ENCODE assay signal across 8 mouse cellular contexts in genomic region chr10:39646629-39647019, GRCm38 (mm10). TPM values are rescaled to one million over a fixed set of nuclear protein-coding genes. Genes with fewer than 3 reads are reported as not detected.
A peak's percentile ranks its signal among the peaks of the same experiment; 100 is the strongest.
DNase-seq lines count a peak whose midpoint lies in the region; ATAC-seq lines count a peak whose summit lies in the region.

No protein-coding gene starts in this region.

- no peaks in the 10 kb centered on the region for H3K27me3 ChIP-seq in neural tube, embryonic 13.5 days
- H3K27me3 ChIP-seq in embryonic facial prominence, embryonic 10.5 days (replicated peaks; ENCODE audit: low read depth, poor library complexity, severe bottlenecking): no peaks in the 10 kb centered on the region
- H3K27me3 ChIP-seq in hindbrain, embryonic 12.5 days: no peaks in the 10 kb centered on the region
- no peaks in the 10 kb centered on the region for H3K27me3 ChIP-seq in liver, embryonic 11.5 days (replicated peaks; ENCODE audit: control insufficient read depth, insufficient read depth, low read length)

- DNase-seq in neural tube, embryonic 10.5 days (ENCODE audit: extremely low spot score, low spot score): no peak
- no peak for DNase-seq in embryonic facial prominence, embryonic 10.5 days (ENCODE audit: low spot score)
- no peak for DNase-seq in liver, embryonic 11.5 days (ENCODE audit: low spot score)
- DNase-seq in skeletal muscle tissue, adult 2 months (ENCODE audit: low read depth, low spot score): peak; percentile 55
- no peak for DNase-seq in layer of hippocampus, postnatal 25 days (ENCODE audit: extremely low spot score in 1 of 2, low spot score in 1 of 2)
- no peak for DNase-seq in yolk sac, embryonic 10.5 days (ENCODE audit: low spot score)

- H3K9ac ChIP-seq in neural tube, embryonic 13.5 days: peak overlapping the region; percentile 31
- peak overlapping the region; percentile 38; the same call in 1 of the 2 replicates for H3K9ac ChIP-seq in hindbrain, embryonic 12.5 days
- no peak overlapping the region for H3K9ac ChIP-seq in liver, embryonic 11.5 days (ENCODE audit: low read depth, low read length)

- 45% methylated on average over 14 of the region's 14 CpGs for WGBS in neural tube, embryonic 13.5 days
- WGBS in embryonic facial prominence, embryonic 10.5 days: 39% methylated on average over 14 of the region's 14 CpGs
- 40% methylated on average over 14 of the region's 14 CpGs for WGBS in hindbrain, embryonic 12.5 days
- 43% methylated on average over 14 of the region's 14 CpGs for WGBS in liver, embryonic 11.5 days

- H3K4me2 ChIP-seq in neural tube, embryonic 13.5 days: no peak overlapping the region
- H3K4me2 ChIP-seq in hindbrain, embryonic 12.5 days (replicated peaks): 0 out of 2 replicates have a peak overlapping the region, but pooled peaks have one; percentile 8
- no peak overlapping the region; the same call in 1 of the 2 replicates for H3K4me2 ChIP-seq in liver, embryonic 11.5 days

- peaks cover 19% of the 10 kb centered on the region for H3K36me3 ChIP-seq in neural tube, embryonic 13.5 days
- H3K36me3 ChIP-seq in embryonic facial prominence, embryonic 10.5 days (replicated peaks): peaks cover 40% of the 10 kb centered on the region
- H3K36me3 ChIP-seq in hindbrain, embryonic 12.5 days: peaks cover 6% of the 10 kb centered on the region
- 0 out of 2 replicates have a peak, but pooled peaks cover 2% of the 10 kb centered on the region for H3K36me3 ChIP-seq in liver, embryonic 11.5 days (ENCODE audit: control insufficient read depth, insufficient read depth, low read length)

- ATAC-seq in neural tube, embryonic 13.5 days (ENCODE audit: low read depth): peak; percentile 54; the same call in 1 of the 2 replicates
- peak; percentile 55; the same call in 1 of the 2 replicates for ATAC-seq in hindbrain, embryonic 12.5 days (ENCODE audit: low FRiP score)
- ATAC-seq in liver, embryonic 11.5 days (replicated peaks; ENCODE audit: low FRiP score): no peak; the same call in 1 of the 2 replicates

- no peaks in the 10 kb centered on the region for H3K9me3 ChIP-seq in neural tube, embryonic 13.5 days
- H3K9me3 ChIP-seq in embryonic facial prominence, embryonic 10.5 days: peaks cover 3% of the 10 kb centered on the region; the same call in 1 of the 2 replicates
- no peaks in the 10 kb centered on the region for H3K9me3 ChIP-seq in hindbrain, embryonic 12.5 days (replicated peaks)
- H3K9me3 ChIP-seq in liver, embryonic 11.5 days (ENCODE audit: control insufficient read depth, low read length): no peaks in the 10 kb centered on the region

- H3K27ac ChIP-seq in neural tube, embryonic 13.5 days (replicated peaks): peak overlapping the region; percentile 72
- peak overlapping the region; percentile 81 for H3K27ac ChIP-seq in embryonic facial prominence, embryonic 10.5 days (replicated peaks)
- H3K27ac ChIP-seq in hindbrain, embryonic 12.5 days: peak overlapping the region; percentile 73
- H3K27ac ChIP-seq in liver, embryonic 11.5 days (ENCODE audit: low read depth, low read length): peak overlapping the region; percentile 28; the same call in 1 of the 2 replicates

- H3K4me3 ChIP-seq in neural tube, embryonic 13.5 days: no peak overlapping the region
- H3K4me3 ChIP-seq in embryonic facial prominence, embryonic 10.5 days: peak overlapping the region; percentile 16; the same call in 1 of the 2 replicates
- H3K4me3 ChIP-seq in hindbrain, embryonic 12.5 days: no peak overlapping the region
- no peak overlapping the region for H3K4me3 ChIP-seq in liver, embryonic 11.5 days (ENCODE audit: low read depth, low read length)

- H3K4me1 ChIP-seq in neural tube, embryonic 13.5 days (replicated peaks): peaks cover 17% of the 10 kb centered on the region
- H3K4me1 ChIP-seq in embryonic facial prominence, embryonic 10.5 days: peaks cover 43% of the 10 kb centered on the region
- peaks cover 18% of the 10 kb centered on the region for H3K4me1 ChIP-seq in hindbrain, embryonic 12.5 days
- H3K4me1 ChIP-seq in liver, embryonic 11.5 days (replicated peaks; ENCODE audit: control insufficient read depth, insufficient read depth, low read length): peaks cover 14% of the 10 kb centered on the region

RNA-seq across cellular contexts. Expression of gene Traf3ip2, which starts 33.9 kb away (rescaled TPM):
- polyA plus RNA-seq in neural tube, embryonic 13.5 days (2015; fragmentation: Nextera tagmentation; extraction: Ambion mirVana): 4.8 and 5.0 TPM in 2 replicates
- polyA plus RNA-seq in embryonic facial prominence, embryonic 10.5 days (2016; fragmentation: Nextera tagmentation; extraction: Ambion mirVana): 12.9 and 14.8 TPM in 2 replicates
- polyA plus RNA-seq in hindbrain, embryonic 12.5 days (2016; fragmentation: Nextera tagmentation; extraction: Ambion mirVana): 5.8 and 7.0 TPM in 2 replicates
- polyA plus RNA-seq in liver, embryonic 11.5 days (2014; fragmentation: Nextera tagmentation; extraction: Ambion mirVana): 5.2 and 6.6 TPM in 2 replicates
- total RNA-seq in layer of hippocampus, postnatal 25 days (2021): 1 to 10 TPM; 1.9 to 2.0 TPM

Comparison
In these comparisons a context has a peak if more than half of its experiments do, and no peak if none do; other contexts are left out.
1. H3K27ac ChIP-seq: peak in every context shown above with its lines; median percentile 81 in embryonic facial prominence, embryonic 10.5 days; 73 in hindbrain, embryonic 12.5 days; 72 in neural tube, embryonic 13.5 days; 28 in liver, embryonic 11.5 days.